Mouse (Mus musculus) thymus, postnatal 36 days (tissue): ENCODE data around the gene Camk1d.
"Not testable (repeated sequence)": the region's sequence is repeated elsewhere in the genome, so short reads cannot be mapped to it uniquely, and the experiment has no call there.

Experiments used
- DNase-seq, 2 experiments: peaks; one replicate each; pipeline ENCODE4 v3.0.0; 2022; ENCODE audit warnings: mixed read lengths in 2 of 2

The Camk1d gene

GRCm38 (mm10) chr2:5305156-5305555, 409.2 kb downstream of the Camk1d start:
- no peak for DNase-seq

GRCm38 (mm10) chr2:5304451-5304850, 409.9 kb downstream of the Camk1d start:
- no peak for DNase-seq

- no peak for DNase-seq
Observed at GRCm38 (mm10) chr2:5301286-5301685, 413.0 kb downstream of the Camk1d start.

GRCm38 (mm10) chr2:5298071-5298470, 416.2 kb downstream of the Camk1d start:
- no peak for DNase-seq

GRCm38 (mm10) chr2:5296749-5297545, 417.4 kb downstream of the Camk1d start:
- no peak for DNase-seq

GRCm38 (mm10) chr2:5295098-5295497, 419.2 kb downstream of the Camk1d start:
- no peak for DNase-seq

GRCm38 (mm10) chr2:5294451-5294850, 419.9 kb downstream of the Camk1d start:
- no peak for DNase-seq

GRCm38 (mm10) chr2:5288593-5288992, 425.7 kb downstream of the Camk1d start:
- no peak for DNase-seq

- no peak for DNase-seq
Observed at GRCm38 (mm10) chr2:5287044-5287380, 427.3 kb downstream of the Camk1d start.

- no peak for DNase-seq
Observed at GRCm38 (mm10) chr2:5286189-5287043, 427.9 kb downstream of the Camk1d start.

- DNase-seq, result no peak
Observed at GRCm38 (mm10) chr2:5284351-5284750, 430.0 kb downstream of the Camk1d start.

- DNase-seq, result no peak
Observed at GRCm38 (mm10) chr2:5282623-5283022, 431.7 kb downstream of the Camk1d start.

- no peak for DNase-seq
Observed at GRCm38 (mm10) chr2:5267980-5268379, 446.3 kb downstream of the Camk1d start.

GRCm38 (mm10) chr2:5262279-5262678, 452.0 kb downstream of the Camk1d start:
- DNase-seq, result no peak

- DNase-seq, result no peak
Observed at GRCm38 (mm10) chr2:5258250-5258649, 456.1 kb downstream of the Camk1d start.

DNA sequence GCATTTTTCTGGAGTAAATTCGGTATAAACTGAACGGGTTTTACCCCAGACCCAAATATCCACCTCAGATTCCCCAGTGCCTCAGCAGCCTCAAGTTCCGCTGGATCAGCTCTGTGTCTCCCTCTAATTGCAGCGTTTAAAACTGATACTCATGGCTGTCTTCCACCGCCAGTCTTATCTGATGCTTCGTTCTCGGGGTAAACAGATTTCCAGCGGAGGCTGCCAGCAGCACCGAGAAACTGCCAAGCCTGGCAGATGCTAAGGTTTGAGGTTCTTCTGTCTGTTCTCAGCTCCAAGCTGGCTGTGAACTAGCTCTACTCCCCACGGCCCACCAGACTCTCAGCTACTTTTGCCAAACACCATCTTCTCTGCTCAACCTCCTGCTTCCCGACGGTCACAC, 464.3 kb downstream of the Camk1d start:
- no peak for DNase-seq

GRCm38 (mm10) chr2:5249199-5249598, 465.1 kb downstream of the Camk1d start:
- not testable (repeated sequence) for DNase-seq
